Mouse (Mus musculus) megakaryocyte progenitor cell, adult 5-6 weeks (primary cell): Measurements from ENCODE around the gene Oard1. TPM values are rescaled to one million over a fixed set of nuclear protein-coding genes. Genes with fewer than 3 reads are reported as not detected.

Experiments
- total RNA-seq, 2 experiments: library from RNA; stranded (forward) in 1 of 2; stranded (reverse) in 1 of 2; fragments of 157-497, 149-512 nt in 1 of 2; fragments of 200-1000 nt in 1 of 2; gene quantifications; 2 replicates each; pipeline versions ENCODE4 v1.2.3 to v1.2.4; 2015 to 2017

The Oard1 gene
- total RNA-seq, 2 experiments from 2014 or later: 39.8 to 60.9 TPM

Other genes starting within 250 kb of the Oard1 start
- 1.0 and 2.3 TPM in 2 replicates for gene A530064D06Rik, start 242.7 kb upstream of the Oard1 start, total RNA-seq (2015)
- 2.8 and 3.9 TPM in 2 replicates for gene A530064D06Rik, start 242.7 kb upstream of the Oard1 start, total RNA-seq (2017)
- 4.8 and 5.9 TPM in 2 replicates for gene Trem1, start 177.2 kb upstream of the Oard1 start, total RNA-seq (2015)
- gene Trem1, start 177.2 kb upstream of the Oard1 start, total RNA-seq (2017): 13.1 and 15.3 TPM in 2 replicates
- 124 and 147 TPM in 2 replicates for gene Trem3, start 162.2 kb upstream of the Oard1 start, total RNA-seq (2015)
- gene Trem3, start 162.2 kb upstream of the Oard1 start, total RNA-seq (2017): 113 and 150 TPM in 2 replicates
- 0.10 and 0.76 TPM in 2 replicates for gene Treml4, start 145.7 kb upstream of the Oard1 start, total RNA-seq (2015)
- gene Treml4, start 145.7 kb upstream of the Oard1 start, total RNA-seq (2017): 2.2 and 2.9 TPM in 2 replicates
- 42.9 and 54.0 TPM in 2 replicates for gene Treml2, start 110.5 kb upstream of the Oard1 start, total RNA-seq (2015)
- gene Treml2, start 110.5 kb upstream of the Oard1 start, total RNA-seq (2017): 43.9 and 50.8 TPM in 2 replicates
- gene B430306N03Rik, start 93.9 kb upstream of the Oard1 start, total RNA-seq (2015): 8.3 and 11.9 TPM in 2 replicates
- 2.7 and 4.6 TPM in 2 replicates for gene B430306N03Rik, start 93.9 kb upstream of the Oard1 start, total RNA-seq (2017)
- gene Trem2, start 63.6 kb upstream of the Oard1 start, total RNA-seq (2015): 3.4 and 5.7 TPM in 2 replicates
- gene Trem2, start 63.6 kb upstream of the Oard1 start, total RNA-seq (2017): 4.2 and 13.6 TPM in 2 replicates
- 0.24 and 0.62 TPM in 2 replicates for gene Treml1, start 50.1 kb upstream of the Oard1 start, total RNA-seq (2015)
- not detected in 2 replicates for gene Treml1, start 50.1 kb upstream of the Oard1 start, total RNA-seq (2017)
- 103 and 105 TPM in 2 replicates for gene Nfya, start 108 bp upstream of the Oard1 start, total RNA-seq (2015)
- 34.4 and 38.0 TPM in 2 replicates for gene Nfya, start 108 bp upstream of the Oard1 start, total RNA-seq (2017)
- not detected in 2 replicates for gene Apobec2, start 22.9 kb downstream of the Oard1 start, total RNA-seq (2015)
- gene Apobec2, start 22.9 kb downstream of the Oard1 start, total RNA-seq (2017): not detected in 2 replicates
- 5.9 and 18.8 TPM in 2 replicates for gene Tspo2, start 41.5 kb downstream of the Oard1 start, total RNA-seq (2015)
- gene Tspo2, start 41.5 kb downstream of the Oard1 start, total RNA-seq (2017): 4.2 and 6.8 TPM in 2 replicates
- gene Unc5cl, start 44.9 kb downstream of the Oard1 start, total RNA-seq (2015): 0.42 and 0.66 TPM in 2 replicates
- 0.79 and 3.6 TPM in 2 replicates for gene Unc5cl, start 44.9 kb downstream of the Oard1 start, total RNA-seq (2017)